Mouse (Mus musculus) MEL (cell line): ENCODE results near the gene 1810013L24Rik. TPM values are rescaled to one million over a fixed set of nuclear protein-coding genes. Genes with fewer than 3 reads are reported as not detected.
A peak's percentile ranks its signal among the peaks of the same experiment; 100 is the strongest.
"Not testable (repeated sequence)": the region's sequence is repeated elsewhere in the genome, so short reads cannot be mapped to it uniquely, and the experiment has no call there.

Experiments used
- DNase-seq: peaks from one replicate; pipeline ENCODE4 v3.0.0; 2011; ENCODE audit warnings: low read depth, low spot score
- H3K27ac ChIP-seq: 2 replicates; pipeline ENCODE4 v1.5.1; 2012; ENCODE audit warnings: low read depth, mild to moderate bottlenecking, control low read depth, low read length, moderate library complexity; ENCODE audit not compliant: control insufficient read depth
- H3K27me3 ChIP-seq, 2 experiments: fragments of 150-350 bp in 1 of 2; sonication (generic) in 1 of 2; 2 replicates each; pipeline ENCODE4 v1.6.1; 2012; ENCODE audit warnings: low read length in 2 of 2, mild to moderate bottlenecking in 2 of 2, improper control_type of control experiment in 1 of 2, moderate library complexity in 1 of 2; ENCODE audit not compliant: insufficient read depth in 2 of 2, control insufficient read depth in 1 of 2
- H3K36me3 ChIP-seq, 2 experiments: 2 replicates each; pipeline ENCODE4 v1.6.1; 2012 to 2014; ENCODE audit warnings: low read length in 2 of 2, improper control_type of control experiment in 1 of 2, inconsistent platforms in 1 of 2, mild to moderate bottlenecking in 1 of 2; ENCODE audit not compliant: insufficient read depth in 2 of 2, control insufficient read depth in 1 of 2
- H3K4me1 ChIP-seq, 2 experiments: fragments of 150-350 bp in 1 of 2; sonication (generic) in 1 of 2; 2 replicates each; pipeline ENCODE4 v1.6.1; 2012; ENCODE audit warnings: low read length in 2 of 2, improper control_type of control experiment in 1 of 2, mild to moderate bottlenecking in 1 of 2; ENCODE audit not compliant: insufficient read depth in 2 of 2, control insufficient read depth in 1 of 2
- H3K4me3 ChIP-seq, 2 experiments: fragments of 150-350 bp in 1 of 2; sonication (generic) in 1 of 2; 2 replicates each; pipeline ENCODE4 v1.5.1; 2012; ENCODE audit warnings: low read depth in 2 of 2, low read length in 2 of 2, mild to moderate bottlenecking in 2 of 2, moderate library complexity in 2 of 2, control low read depth in 1 of 2, improper control_type of control experiment in 1 of 2; ENCODE audit not compliant: control insufficient read depth in 1 of 2, insufficient read depth in 1 of 2
- H3K79me2 ChIP-seq: 2 replicates; pipeline ENCODE4 v1.6.1; 2012; ENCODE audit warnings: mild to moderate bottlenecking, low read length, moderate library complexity; ENCODE audit not compliant: control insufficient read depth, poor library complexity, insufficient read depth
- H3K9ac ChIP-seq: 2 replicates; pipeline ENCODE4 v1.6.1; 2012; ENCODE audit warnings: low read depth, mild to moderate bottlenecking, control low read depth, low read length, moderate library complexity; ENCODE audit not compliant: control insufficient read depth, poor library complexity, severe bottlenecking
- H3K9me3 ChIP-seq: fragments of 150-350 bp; sonication (generic); replicated peaks from 2 replicates; pipeline ENCODE4 v1.6.1; 2012; ENCODE audit warnings: mild to moderate bottlenecking, low read length, improper control_type of control experiment, moderate library complexity; ENCODE audit not compliant: insufficient read depth
- BHLHE40 ChIP-seq: IDR thresholded peaks from 2 replicates; pipeline ENCODE4 v1.6.1; 2012; ENCODE audit warnings: low read depth, mild to moderate bottlenecking, inconsistent platforms, low read length, improper control_type of control experiment, borderline replicate concordance
- CHD2 ChIP-seq: IDR thresholded peaks from 2 replicates; pipeline ENCODE4 v1.6.1; 2011; ENCODE audit warnings: low read length, improper control_type of control experiment
- CTCF ChIP-seq, 3 experiments: IDR thresholded peaks in 2 of 3; conservative IDR thresholded peaks in 1 of 3; 2 replicates each; pipeline ENCODE4 v1.5.1; 2011 to 2012; ENCODE audit warnings: low read length in 3 of 3, low read depth in 2 of 3, mild to moderate bottlenecking in 2 of 3, improper control_type of control experiment in 1 of 3, inconsistent platforms in 1 of 3, mixed read lengths in 1 of 3, moderate library complexity in 1 of 3; ENCODE audit not compliant: control insufficient read depth in 1 of 3, insufficient read depth in 1 of 3, poor library complexity in 1 of 3, severe bottlenecking in 1 of 3
- E2F4 ChIP-seq: IDR thresholded peaks from 2 replicates; pipeline ENCODE4 v1.6.1; 2011; ENCODE audit warnings: low read depth, low read length, improper control_type of control experiment, borderline replicate concordance
- EP300 ChIP-seq, 2 experiments: IDR thresholded peaks; 2 replicates each; pipeline ENCODE4 v1.6.1; 2011; ENCODE audit warnings: improper control_type of control experiment in 2 of 2, low read length in 2 of 2, low read depth in 1 of 2, mild to moderate bottlenecking in 1 of 2
- ETS1 ChIP-seq: IDR thresholded peaks from 2 replicates; pipeline ENCODE4 v1.6.1; 2012; ENCODE audit warnings: low read depth, mild to moderate bottlenecking, inconsistent platforms, low read length, improper control_type of control experiment, moderate library complexity
- GATA1 ChIP-seq: IDR thresholded peaks from 2 replicates; pipeline ENCODE4 v1.6.1; 2011; ENCODE audit warnings: low read depth, low read length, improper control_type of control experiment
- HCFC1 ChIP-seq: IDR thresholded peaks from 2 replicates; pipeline ENCODE4 v1.6.1; 2012; ENCODE audit warnings: low read depth, mild to moderate bottlenecking, inconsistent platforms, low read length, improper control_type of control experiment, moderate library complexity
- MAX ChIP-seq: IDR thresholded peaks from 2 replicates; pipeline ENCODE4 v1.6.1; 2011; ENCODE audit warnings: low read length, improper control_type of control experiment
- MAZ ChIP-seq: IDR thresholded peaks from 2 replicates; pipeline ENCODE4 v1.6.1; 2012; ENCODE audit warnings: low read depth, mild to moderate bottlenecking, inconsistent platforms, low read length, improper control_type of control experiment
- MXI1 ChIP-seq: IDR thresholded peaks from 2 replicates; pipeline ENCODE4 v1.6.1; 2011; ENCODE audit warnings: mild to moderate bottlenecking, low read depth, low read length, improper control_type of control experiment
- MYB ChIP-seq: IDR thresholded peaks from 2 replicates; pipeline ENCODE4 v1.6.1; 2011; ENCODE audit warnings: mild to moderate bottlenecking, low read depth, low read length, improper control_type of control experiment
- NRF1 ChIP-seq: IDR thresholded peaks from 2 replicates; pipeline ENCODE4 v1.6.1; 2014; ENCODE audit warnings: low read depth, mild to moderate bottlenecking, inconsistent platforms, low read length, improper control_type of control experiment, moderate library complexity; ENCODE audit not compliant: poor library complexity, insufficient read depth, severe bottlenecking
- POLR2A ChIP-seq, 2 experiments: IDR thresholded peaks; 2 replicates each; pipeline ENCODE4 v1.6.1; 2011 to 2012; ENCODE audit warnings: low read length in 2 of 2, mild to moderate bottlenecking in 2 of 2, control low read depth in 1 of 2, improper control_type of control experiment in 1 of 2, low read depth in 1 of 2, moderate library complexity in 1 of 2; ENCODE audit not compliant: control insufficient read depth in 1 of 2, insufficient read depth in 1 of 2, poor library complexity in 1 of 2
- POLR2AphosphoS2 ChIP-seq: IDR thresholded peaks from 2 replicates; pipeline ENCODE4 v1.6.1; 2011; ENCODE audit warnings: low read length, improper control_type of control experiment
- POLR2AphosphoS5 ChIP-seq: IDR thresholded peaks from 2 replicates; pipeline ENCODE4 v1.6.1; 2012; ENCODE audit warnings: low read depth, borderline replicate concordance, mild to moderate bottlenecking, inconsistent platforms, low read length, moderate library complexity, mixed read lengths
- RAD21 ChIP-seq: IDR thresholded peaks from 2 replicates; pipeline ENCODE4 v1.6.1; 2011; ENCODE audit warnings: mild to moderate bottlenecking, low read depth, low read length, improper control_type of control experiment
- SIN3A ChIP-seq: IDR thresholded peaks from 2 replicates; pipeline ENCODE4 v1.6.1; 2012; ENCODE audit warnings: low read length, improper control_type of control experiment, inconsistent platforms
- SMC3 ChIP-seq: IDR thresholded peaks from 2 replicates; pipeline ENCODE4 v1.6.1; 2011; ENCODE audit warnings: low read depth, low read length, improper control_type of control experiment
- TAL1 ChIP-seq: IDR thresholded peaks from 2 replicates; pipeline ENCODE4 v1.6.1; 2012; ENCODE audit warnings: mild to moderate bottlenecking, inconsistent platforms, low read length, moderate library complexity, mixed read lengths
- TBP ChIP-seq: IDR thresholded peaks from 2 replicates; pipeline ENCODE4 v1.8.0; 2011; ENCODE audit warnings: low read depth, low read length, improper control_type of control experiment
- TCF12 ChIP-seq: IDR thresholded peaks from 2 replicates; pipeline ENCODE4 v1.6.1; 2014; ENCODE audit warnings: low read depth, mild to moderate bottlenecking, inconsistent platforms, low read length, improper control_type of control experiment, moderate library complexity
- USF1 ChIP-seq: IDR thresholded peaks from 2 replicates; pipeline ENCODE4 v1.6.1; 2014; ENCODE audit warnings: low read depth, mild to moderate bottlenecking, inconsistent platforms, low read length, improper control_type of control experiment, moderate library complexity
- ZC3H11A ChIP-seq: IDR thresholded peaks from 2 replicates; pipeline ENCODE4 v1.6.1; 2012; ENCODE audit warnings: low read depth, mild to moderate bottlenecking, inconsistent platforms, low read length, improper control_type of control experiment
- ZNF384 ChIP-seq: IDR thresholded peaks from 2 replicates; pipeline ENCODE4 v1.6.1; 2012; ENCODE audit warnings: low read depth, mild to moderate bottlenecking, inconsistent platforms, low read length, improper control_type of control experiment
- polyA plus RNA-seq, 2 experiments: library from polyadenylated mRNA; stranded (reverse) in 1 of 2; unstranded in 1 of 2; fragments of >175 nt in 1 of 2; fragments of >200 nt in 1 of 2; gene quantifications; 2 replicates each; pipeline versions ENCODE4 v1.2.1 to v1.2.4; 2012; ENCODE audit warnings: low replicate concordance in 2 of 2, low read depth in 1 of 2; ENCODE audit not compliant: insufficient read length in 2 of 2, insufficient read depth in 1 of 2, missing spikeins in 1 of 2
- total RNA-seq: library from RNA; depleted of rRNA; stranded (reverse); fragments of 300-350 nt; gene quantifications from 2 replicates; pipeline ENCODE4 v1.2.3, GENCODE M21; 2012

Gene 1810013L24Rik
- total and polyA plus RNA-seq, 3 experiments = 27.6 to 154 (median 29.9) TPM

DNA sequence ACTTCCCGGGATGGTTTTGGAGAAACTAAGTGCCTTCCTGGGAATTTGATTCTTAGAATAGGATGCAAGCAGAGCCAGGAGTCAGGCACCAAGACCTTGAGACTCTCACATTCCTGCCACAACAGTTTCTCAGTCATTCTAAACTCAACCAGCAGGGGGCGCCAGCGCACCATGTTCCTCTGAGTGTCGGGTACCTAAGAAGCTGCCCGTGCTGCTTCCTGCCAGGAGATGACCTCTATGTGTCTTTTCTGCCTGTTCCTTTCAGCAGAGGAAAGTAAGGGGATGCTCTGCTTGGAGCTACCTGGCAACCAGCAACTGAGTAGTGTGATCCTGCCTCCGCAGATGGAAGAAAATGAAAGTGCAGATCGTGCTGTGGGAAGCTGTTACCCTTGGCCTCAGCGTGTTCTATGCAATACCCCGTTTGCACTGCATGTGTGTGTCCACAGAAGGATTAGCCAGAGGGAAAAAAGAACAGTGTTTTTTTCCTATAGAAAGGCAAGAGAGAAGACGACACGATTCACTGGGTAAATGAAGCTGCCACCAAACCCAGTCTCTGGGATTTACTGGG, 53.9 kb downstream of the 1810013L24Rik start:
- DNase-seq = peak; percentile 81
- Histone ChIP-seq H3K79me2 (no peaks in the 10 kb centered on the region), H3K27me3 (no peaks in the 10 kb centered on the region), H3K4me3 (peak overlapping the region in 1 of 2 experiments; percentile 33; a peak in 2 of 4 replicates), H3K9ac (no peak overlapping the region), H3K9me3 (no peaks in the 10 kb centered on the region), H3K27ac (no peak overlapping the region), H3K36me3 (no peaks in the 10 kb centered on the region), H3K4me1 (no peaks in the 10 kb centered on the region)
- TF ChIP-seq POLR2A (IDR thresholded peaks at IDR 0.05; ENCODE audit: control insufficient read depth in 1 of 2, insufficient read depth in 1 of 2, low read depth in 1 of 2, low read length in 2 of 2, poor library complexity in 1 of 2) = no peak
- peak; percentile 72 for TF ChIP-seq SMC3
- TF ChIP-seq POLR2AphosphoS5 = no peak
- no peak for TF ChIP-seq POLR2AphosphoS2
- TF ChIP-seq RAD21 = peak; percentile 87
- no peak for TF ChIP-seq MYB
- no peak for TF ChIP-seq SIN3A
- no peak for TF ChIP-seq NRF1
- TF ChIP-seq EP300 (IDR thresholded peaks at IDR 0.05; ENCODE audit: low read depth in 1 of 2, low read length in 2 of 2) = no peak
- no peak for TF ChIP-seq HCFC1
- no peak for TF ChIP-seq TBP
- no peak for TF ChIP-seq TAL1
- TF ChIP-seq USF1 = no peak
- no peak for TF ChIP-seq MAZ
- peak; percentile 66 for TF ChIP-seq ZC3H11A
- no peak for TF ChIP-seq MAX
- no peak for TF ChIP-seq TCF12
- no peak for TF ChIP-seq ZNF384
- no peak for TF ChIP-seq GATA1
- no peak for TF ChIP-seq ETS1
- TF ChIP-seq MXI1 = no peak
- TF ChIP-seq CTCF (IDR thresholded peaks at IDR 0.05 in 2 of 3, conservative IDR thresholded peaks at IDR 0.05 in 1 of 3; ENCODE audit: control insufficient read depth in 1 of 3, insufficient read depth in 1 of 3, low read depth in 2 of 3, low read length in 3 of 3, poor library complexity in 1 of 3, severe bottlenecking in 1 of 3) = peak; percentile 86 to 95 (median 90)
- TF ChIP-seq E2F4 = no peak
- TF ChIP-seq BHLHE40 = no peak
- TF ChIP-seq CHD2 = no peak

DNA sequence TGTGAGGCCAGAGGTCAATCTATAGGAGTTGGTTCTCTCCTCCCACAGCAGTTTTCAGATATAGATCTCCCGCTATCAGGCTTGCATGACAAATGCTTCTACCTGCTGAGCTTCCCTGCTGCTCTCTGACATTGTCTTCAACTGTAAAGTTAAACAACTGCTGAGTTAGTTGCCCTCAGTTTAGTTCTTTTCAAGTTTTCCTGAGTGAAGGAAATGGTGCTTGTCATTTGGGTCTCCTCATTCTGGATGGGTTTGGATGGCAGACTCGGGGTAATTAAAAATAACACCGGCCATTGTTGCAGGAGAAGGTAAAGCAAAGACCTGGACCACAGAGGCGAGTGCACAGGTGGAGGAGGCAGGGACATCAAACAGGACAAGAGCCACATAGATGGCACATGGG, 64.3 kb downstream of the 1810013L24Rik start:
- not testable (repeated sequence) for H3K36me3 ChIP-seq, H3K4me3 ChIP-seq, H3K9ac ChIP-seq, H3K9me3 ChIP-seq, DNase-seq, H3K79me2 ChIP-seq, H3K27ac ChIP-seq, H3K27me3 ChIP-seq, H3K4me1 ChIP-seq
